Mouse (Mus musculus): ENCODE results near the gene A930033H14Rik.

GRCm38 (mm10) chr10:69251254-69251653, 38.4 kb upstream of the A930033H14Rik start:
- TF ChIP-seq GATA1 (IDR thresholded peaks at IDR 0.05; ENCODE audit: borderline replicate concordance, low read length) = no peak
- TF ChIP-seq FLI1 (IDR thresholded peaks at IDR 0.05; ENCODE audit: low read length) = no peak
